In the genomic region with DNA sequence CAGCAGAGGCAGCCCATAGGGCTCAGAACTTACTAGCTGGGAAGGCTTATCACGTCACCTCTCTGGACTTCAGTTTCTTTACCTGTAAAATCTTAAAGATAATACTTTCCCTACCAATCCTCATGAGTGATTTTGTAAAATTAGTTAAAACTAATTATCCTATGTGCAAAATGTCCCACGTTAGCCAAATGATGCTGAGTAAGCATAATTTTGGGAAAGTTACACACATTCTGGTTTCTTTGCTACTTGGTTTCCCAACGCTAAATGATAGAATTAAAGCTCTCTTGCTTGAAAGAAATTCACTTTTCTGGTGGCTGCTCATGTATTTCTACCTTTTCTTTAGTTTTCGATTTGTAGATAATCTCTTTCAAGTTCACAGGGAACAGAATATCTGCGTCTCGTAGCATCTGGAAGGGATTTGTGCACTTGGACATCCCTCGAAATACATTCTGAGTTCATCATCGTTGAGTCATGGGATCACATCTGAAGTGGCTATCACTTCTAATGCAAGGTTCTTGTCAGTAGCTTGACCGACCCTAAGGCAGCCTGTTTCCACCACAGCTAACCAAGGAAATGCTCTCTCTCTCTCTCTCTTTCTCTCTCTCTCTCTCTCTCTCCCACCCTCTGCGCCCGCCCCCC, we compare ENCODE assay signal across 21 mouse cellular contexts.
DNase-seq lines count a peak whose midpoint lies in the region; ATAC-seq and TF ChIP-seq lines count a peak whose summit lies in the region.
"Had no signal": no experiment of that assay in that cellular context is flagged by ENCODE, and none has a peak within 500 bp of the region (broad histone marks: within the 10 kb centered on the region; RNA-seq: fewer than 3 reads in every experiment).

No protein-coding gene starts in this region.

- H3K9ac ChIP-seq in kidney, embryonic 15.5 days = no peak overlapping the region
- H3K9ac ChIP-seq in ES-E14 (ENCODE audit: insufficient read depth, low read depth, low read length, poor library complexity, severe bottlenecking) = no peak overlapping the region
- H3K9ac ChIP-seq in embryonic facial prominence, embryonic 12.5 days = no peak overlapping the region
- no peak overlapping the region for H3K9ac ChIP-seq in stomach, embryonic 15.5 days
- H3K9ac ChIP-seq: heart, embryonic 15.5 days; liver, postnatal 0 days had no signal

- H3K4me3 ChIP-seq in kidney, embryonic 15.5 days (replicated peaks) = no peak overlapping the region
- no peak overlapping the region for H3K4me3 ChIP-seq in ES-E14 (ENCODE audit: insufficient read depth in 1 of 2, low read depth in 1 of 2, low read length in 2 of 2, poor library complexity in 1 of 2, severe bottlenecking in 1 of 2)
- H3K4me3 ChIP-seq in embryonic facial prominence, embryonic 12.5 days = no peak overlapping the region
- no peak overlapping the region for H3K4me3 ChIP-seq in stomach, embryonic 15.5 days (replicated peaks)
- H3K4me3 ChIP-seq: heart, embryonic 15.5 days; midbrain, embryonic 10.5 days had no signal

- no peaks in the 10 kb centered on the region for H3K36me3 ChIP-seq in kidney, embryonic 15.5 days
- H3K36me3 ChIP-seq in ES-E14 (ENCODE audit: control insufficient read depth, insufficient read depth, low read length, poor library complexity, severe bottlenecking) = no peaks in the 10 kb centered on the region
- no peaks in the 10 kb centered on the region for H3K36me3 ChIP-seq in embryonic facial prominence, embryonic 12.5 days
- no peaks in the 10 kb centered on the region for H3K36me3 ChIP-seq in stomach, embryonic 15.5 days
- H3K36me3 ChIP-seq: heart, embryonic 15.5 days; midbrain, embryonic 10.5 days had no signal

- no peak for ATAC-seq in kidney, embryonic 15.5 days (replicated peaks; ENCODE audit: low FRiP score)
- ATAC-seq in embryonic facial prominence, embryonic 12.5 days (ENCODE audit: insufficient number of reproducible peaks, insufficient read depth, low FRiP score, low TSS enrichment) = no peak
- ATAC-seq in stomach, embryonic 15.5 days (ENCODE audit: insufficient read depth, low FRiP score, low read depth) = no peak
- ATAC-seq: hindbrain, embryonic 16.5 days; liver, postnatal 0 days had no signal

- no peak overlapping the region for H3K4me2 ChIP-seq in kidney, embryonic 15.5 days
- H3K4me2 ChIP-seq in embryonic facial prominence, embryonic 12.5 days (replicated peaks) = no peak overlapping the region
- H3K4me2 ChIP-seq in stomach, embryonic 15.5 days = no peak overlapping the region
- H3K4me2 ChIP-seq: heart, embryonic 15.5 days had no signal

- in situ Hi-C loops in ES-E14 (cut with MboI; ENCODE audit: low sequenced_read_pairs in 2 of 2, unreplicated experiment in 2 of 2) = no loop called here

- peak overlapping the region; percentile 45; the same call in 1 of the 2 replicates for H3K27ac ChIP-seq in kidney, embryonic 15.5 days
- no peak overlapping the region for H3K27ac ChIP-seq in ES-E14 (ENCODE audit: insufficient read depth, low read depth, low read length, poor library complexity, severe bottlenecking)
- 0 out of 2 replicates have a peak overlapping the region, but pooled peaks have one; percentile 14 for H3K27ac ChIP-seq in embryonic facial prominence, embryonic 12.5 days
- H3K27ac ChIP-seq in stomach, embryonic 15.5 days = peak overlapping the region; percentile 66
- H3K27ac ChIP-seq: heart, embryonic 15.5 days; midbrain, embryonic 10.5 days had no signal

- DNase-seq in kidney, postnatal 36 days = no peak
- DNase-seq in ES-E14 (ENCODE audit: low read depth, low spot score) = no peak
- DNase-seq in left cerebral cortex, adult 18-20 months (ENCODE audit: low spot score in 2 of 2) = no peak
- DNase-seq in adrenal gland, adult 2 months = no peak
- DNase-seq: B cell, adult 2 months; cerebellum, adult 2 months; gastrocnemius, postnatal 14 days; kidney, adult 8-10 months; left cerebral cortex, postnatal 4 days; liver; liver, postnatal 0 days; lung, postnatal 4 days; right cerebral cortex, postnatal 14 days; spleen, adult 18-20 months; thymus, adult 2 months had no signal

- H3K9me3 ChIP-seq in kidney, embryonic 15.5 days (replicated peaks) = no peaks in the 10 kb centered on the region
- no peaks in the 10 kb centered on the region for H3K9me3 ChIP-seq in ES-E14 (ENCODE audit: control insufficient read depth, insufficient read depth, low read depth, low read length)
- H3K9me3 ChIP-seq in embryonic facial prominence, embryonic 12.5 days = no peaks in the 10 kb centered on the region
- H3K9me3 ChIP-seq in stomach, embryonic 15.5 days = no peaks in the 10 kb centered on the region
- H3K9me3 ChIP-seq: heart, embryonic 15.5 days; midbrain, embryonic 10.5 days had no signal

- H3K4me1 ChIP-seq in kidney, embryonic 15.5 days = peaks cover 12% of the 10 kb centered on the region; the same call in 1 of the 2 replicates
- H3K4me1 ChIP-seq in ES-E14 (ENCODE audit: control insufficient read depth in 2 of 2, insufficient read depth in 2 of 2, low read length in 2 of 2, poor library complexity in 1 of 2) = peaks cover 0 to 2% of the 10 kb centered on the region in 2 experiments; a peak in 1 of 4 replicates
- H3K4me1 ChIP-seq in embryonic facial prominence, embryonic 12.5 days = peaks cover 18% of the 10 kb centered on the region; the same call in 1 of the 2 replicates
- H3K4me1 ChIP-seq in stomach, embryonic 15.5 days = no peaks in the 10 kb centered on the region
- H3K4me1 ChIP-seq: heart, embryonic 15.5 days had no signal

- 82% methylated on average over 11 of the region's 11 CpGs for WGBS in kidney, embryonic 15.5 days
- WGBS in embryonic facial prominence, embryonic 12.5 days = 58% methylated on average over 11 of the region's 11 CpGs
- WGBS in stomach, embryonic 15.5 days = 69% methylated on average over 11 of the region's 11 CpGs

- H3K27me3 ChIP-seq in kidney, embryonic 15.5 days = no peaks in the 10 kb centered on the region
- no peaks in the 10 kb centered on the region for H3K27me3 ChIP-seq in embryonic facial prominence, embryonic 12.5 days
- H3K27me3 ChIP-seq in stomach, embryonic 15.5 days (replicated peaks) = no peaks in the 10 kb centered on the region
- H3K27me3 ChIP-seq: heart, embryonic 15.5 days had no signal

TF ChIP-seq in ES-E14, 5 proteins besides CTCF, POLR2A, EP300 and RAD21:
- TF ChIP-seq HCFC1 (IDR thresholded peaks at IDR 0.05; ENCODE audit: borderline replicate concordance, insufficient read depth, low read length) = no peak
- TF ChIP-seq MAFK (IDR thresholded peaks at IDR 0.05; ENCODE audit: insufficient read depth, low read depth, low read length) = peak; percentile 93
TF ChIP-seq in ES-E14: peak in this region for 1.
